In the genomic region with DNA sequence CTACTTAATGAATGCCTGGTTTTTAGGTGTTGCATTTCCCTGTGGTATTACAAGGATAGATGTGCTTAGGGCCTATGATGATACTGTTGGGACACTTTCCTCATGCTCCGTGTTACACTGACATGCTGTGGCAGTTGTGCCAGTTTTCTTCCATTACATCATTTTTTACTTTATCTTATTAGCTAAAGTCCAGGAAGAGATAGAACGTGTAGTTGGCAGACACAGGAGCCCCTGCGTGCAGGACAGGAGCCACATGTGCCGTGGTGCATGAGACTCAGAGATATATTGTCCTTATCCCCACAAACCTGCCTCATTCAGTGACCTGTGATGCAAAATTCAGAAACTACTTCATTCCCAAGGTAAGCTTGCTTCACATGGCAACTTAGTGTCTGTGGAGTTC, we compare ENCODE assay signal across 26 mouse cellular contexts. TPM values are rescaled to one million over a fixed set of nuclear protein-coding genes. Genes with fewer than 3 reads are reported as not detected.
"Had no signal": no experiment of that assay in that cellular context is flagged by ENCODE, and none has a peak within 500 bp of the region (broad histone marks: within the 10 kb centered on the region; RNA-seq: fewer than 3 reads in every experiment).

No protein-coding gene starts in this region.

- H3K4me1 ChIP-seq: liver, embryonic 15.5 days; lung, embryonic 15.5 days; megakaryocyte, embryonic 14.5 days; midbrain, embryonic 13.5 days; midbrain, embryonic 15.5 days; neural tube, embryonic 13.5 days; neural tube, embryonic 15.5 days; stomach, embryonic 15.5 days had no signal

- H3K4me3 ChIP-seq: liver, embryonic 15.5 days; lung, embryonic 15.5 days; megakaryocyte, embryonic 14.5 days; midbrain, embryonic 13.5 days; midbrain, embryonic 15.5 days; neural tube, embryonic 13.5 days; neural tube, embryonic 15.5 days; stomach, embryonic 15.5 days had no signal

- H3K9ac ChIP-seq: liver, embryonic 15.5 days; liver, postnatal 0 days; lung, embryonic 15.5 days; midbrain, embryonic 13.5 days; midbrain, embryonic 15.5 days; neural tube, embryonic 13.5 days; neural tube, embryonic 15.5 days; stomach, embryonic 15.5 days had no signal

- H3K9me3 ChIP-seq: liver, embryonic 15.5 days; lung, embryonic 15.5 days; midbrain, embryonic 15.5 days; neural tube, embryonic 13.5 days; neural tube, embryonic 15.5 days; stomach, embryonic 15.5 days had no signal

- DNase-seq: liver, postnatal 0 days; lung, adult 2 months; lung, postnatal 14 days; lung, postnatal 36 days; retina, postnatal 1 day; right cerebral cortex, adult 18-20 months; right cerebral cortex, postnatal 25 days; right cerebral cortex, postnatal 4 days; thymus, adult 18-20 months; thymus, postnatal 25 days; thymus, postnatal 4 days had no signal

- H3K27me3 ChIP-seq: liver, embryonic 15.5 days; lung, embryonic 15.5 days; megakaryocyte, embryonic 14.5 days; midbrain, embryonic 13.5 days; midbrain, embryonic 15.5 days; neural tube, embryonic 13.5 days; neural tube, embryonic 15.5 days; stomach, embryonic 15.5 days had no signal

- ATAC-seq: liver, postnatal 0 days; lung, postnatal 0 days; midbrain, embryonic 13.5 days; midbrain, embryonic 15.5 days had no signal

- H3K4me2 ChIP-seq: liver, embryonic 15.5 days; lung, embryonic 15.5 days; midbrain, embryonic 11.5 days; midbrain, embryonic 13.5 days; midbrain, embryonic 15.5 days; neural tube, embryonic 13.5 days; neural tube, embryonic 15.5 days; stomach, embryonic 15.5 days had no signal

- H3K27ac ChIP-seq: liver, embryonic 15.5 days; lung, embryonic 15.5 days; macrophage; midbrain, embryonic 13.5 days; midbrain, embryonic 15.5 days; neural tube, embryonic 13.5 days; neural tube, embryonic 15.5 days; stomach, embryonic 15.5 days had no signal

- H3K36me3 ChIP-seq: liver, embryonic 15.5 days; lung, embryonic 15.5 days; midbrain, embryonic 13.5 days; midbrain, embryonic 15.5 days; neural tube, embryonic 13.5 days; neural tube, embryonic 15.5 days; stomach, embryonic 15.5 days had no signal

RNA-seq across cellular contexts. Expression of a gene that starts 8.6 kb away (rescaled TPM):
- total RNA-seq: megakaryocyte progenitor cell, adult 5-6 weeks; midbrain, postnatal 0 days; monocyte, adult 5-6 weeks had no signal
- polyA plus RNA-seq: liver, embryonic 15.5 days; lung, embryonic 15.5 days; lung, postnatal 0 days; macrophage; midbrain, embryonic 13.5 days; midbrain, embryonic 15.5 days; neural tube, embryonic 11.5 days; neural tube, embryonic 13.5 days; neural tube, embryonic 15.5 days had no signal
